Mouse (Mus musculus) MEL (cell line): ENCODE data around the gene Srcin1. TPM values are rescaled to one million over a fixed set of nuclear protein-coding genes. Genes with fewer than 3 reads are reported as not detected.

Experiments used
- DNase-seq: peaks from one replicate; pipeline ENCODE4 v3.0.0; 2011; ENCODE audit warnings: low read depth, low spot score
- H3K27ac ChIP-seq: 2 replicates; pipeline ENCODE4 v1.5.1; 2012; ENCODE audit warnings: low read depth, mild to moderate bottlenecking, control low read depth, low read length, moderate library complexity; ENCODE audit not compliant: control insufficient read depth
- H3K27me3 ChIP-seq, 2 experiments: fragments of 150-350 bp in 1 of 2; sonication (generic) in 1 of 2; 2 replicates each; pipeline ENCODE4 v1.6.1; 2012; ENCODE audit warnings: low read length in 2 of 2, mild to moderate bottlenecking in 2 of 2, improper control_type of control experiment in 1 of 2, moderate library complexity in 1 of 2; ENCODE audit not compliant: insufficient read depth in 2 of 2, control insufficient read depth in 1 of 2
- H3K36me3 ChIP-seq, 2 experiments: 2 replicates each; pipeline ENCODE4 v1.6.1; 2012 to 2014; ENCODE audit warnings: low read length in 2 of 2, improper control_type of control experiment in 1 of 2, inconsistent platforms in 1 of 2, mild to moderate bottlenecking in 1 of 2; ENCODE audit not compliant: insufficient read depth in 2 of 2, control insufficient read depth in 1 of 2
- H3K4me1 ChIP-seq, 2 experiments: fragments of 150-350 bp in 1 of 2; sonication (generic) in 1 of 2; 2 replicates each; pipeline ENCODE4 v1.6.1; 2012; ENCODE audit warnings: low read length in 2 of 2, improper control_type of control experiment in 1 of 2, mild to moderate bottlenecking in 1 of 2; ENCODE audit not compliant: insufficient read depth in 2 of 2, control insufficient read depth in 1 of 2
- H3K4me3 ChIP-seq, 2 experiments: fragments of 150-350 bp in 1 of 2; sonication (generic) in 1 of 2; 2 replicates each; pipeline ENCODE4 v1.5.1; 2012; ENCODE audit warnings: low read depth in 2 of 2, low read length in 2 of 2, mild to moderate bottlenecking in 2 of 2, moderate library complexity in 2 of 2, control low read depth in 1 of 2, improper control_type of control experiment in 1 of 2; ENCODE audit not compliant: control insufficient read depth in 1 of 2, insufficient read depth in 1 of 2
- H3K79me2 ChIP-seq: 2 replicates; pipeline ENCODE4 v1.6.1; 2012; ENCODE audit warnings: mild to moderate bottlenecking, low read length, moderate library complexity; ENCODE audit not compliant: control insufficient read depth, poor library complexity, insufficient read depth
- H3K9ac ChIP-seq: 2 replicates; pipeline ENCODE4 v1.6.1; 2012; ENCODE audit warnings: low read depth, mild to moderate bottlenecking, control low read depth, low read length, moderate library complexity; ENCODE audit not compliant: control insufficient read depth, poor library complexity, severe bottlenecking
- H3K9me3 ChIP-seq: fragments of 150-350 bp; sonication (generic); replicated peaks from 2 replicates; pipeline ENCODE4 v1.6.1; 2012; ENCODE audit warnings: mild to moderate bottlenecking, low read length, improper control_type of control experiment, moderate library complexity; ENCODE audit not compliant: insufficient read depth
- CHD2 ChIP-seq: IDR thresholded peaks from 2 replicates; pipeline ENCODE4 v1.6.1; 2011; ENCODE audit warnings: low read length, improper control_type of control experiment
- CTCF ChIP-seq, 3 experiments: IDR thresholded peaks in 2 of 3; conservative IDR thresholded peaks in 1 of 3; 2 replicates each; pipeline ENCODE4 v1.5.1; 2011 to 2012; ENCODE audit warnings: low read length in 3 of 3, low read depth in 2 of 3, mild to moderate bottlenecking in 2 of 3, improper control_type of control experiment in 1 of 3, inconsistent platforms in 1 of 3, mixed read lengths in 1 of 3, moderate library complexity in 1 of 3; ENCODE audit not compliant: control insufficient read depth in 1 of 3, insufficient read depth in 1 of 3, poor library complexity in 1 of 3, severe bottlenecking in 1 of 3
- ELF1 ChIP-seq: IDR thresholded peaks from 2 replicates; pipeline ENCODE4 v1.6.1; 2014; ENCODE audit warnings: low read depth, mild to moderate bottlenecking, inconsistent platforms, low read length, improper control_type of control experiment, moderate library complexity
- EP300 ChIP-seq, 2 experiments: IDR thresholded peaks; 2 replicates each; pipeline ENCODE4 v1.6.1; 2011; ENCODE audit warnings: improper control_type of control experiment in 2 of 2, low read length in 2 of 2, low read depth in 1 of 2, mild to moderate bottlenecking in 1 of 2
- ETS1 ChIP-seq: IDR thresholded peaks from 2 replicates; pipeline ENCODE4 v1.6.1; 2012; ENCODE audit warnings: low read depth, mild to moderate bottlenecking, inconsistent platforms, low read length, improper control_type of control experiment, moderate library complexity
- GABPA ChIP-seq: IDR thresholded peaks from 2 replicates; pipeline ENCODE4 v1.6.1; 2012; ENCODE audit warnings: low read depth, mild to moderate bottlenecking, inconsistent platforms, low read length, improper control_type of control experiment, moderate library complexity
- GATA1 ChIP-seq: IDR thresholded peaks from 2 replicates; pipeline ENCODE4 v1.6.1; 2011; ENCODE audit warnings: low read depth, low read length, improper control_type of control experiment
- HCFC1 ChIP-seq: IDR thresholded peaks from 2 replicates; pipeline ENCODE4 v1.6.1; 2012; ENCODE audit warnings: low read depth, mild to moderate bottlenecking, inconsistent platforms, low read length, improper control_type of control experiment, moderate library complexity
- JUND ChIP-seq: IDR thresholded peaks from 2 replicates; pipeline ENCODE4 v1.6.1; 2011; ENCODE audit warnings: low read depth, mild to moderate bottlenecking, improper control_type of control experiment, low read length
- MXI1 ChIP-seq: IDR thresholded peaks from 2 replicates; pipeline ENCODE4 v1.6.1; 2011; ENCODE audit warnings: mild to moderate bottlenecking, low read depth, low read length, improper control_type of control experiment
- MYB ChIP-seq: IDR thresholded peaks from 2 replicates; pipeline ENCODE4 v1.6.1; 2011; ENCODE audit warnings: mild to moderate bottlenecking, low read depth, low read length, improper control_type of control experiment
- POLR2AphosphoS2 ChIP-seq: IDR thresholded peaks from 2 replicates; pipeline ENCODE4 v1.6.1; 2011; ENCODE audit warnings: low read length, improper control_type of control experiment
- RCOR1 ChIP-seq: IDR thresholded peaks from 2 replicates; pipeline ENCODE4 v1.6.1; 2012; ENCODE audit warnings: low read depth, mild to moderate bottlenecking, inconsistent platforms, low read length, improper control_type of control experiment
- SIN3A ChIP-seq: IDR thresholded peaks from 2 replicates; pipeline ENCODE4 v1.6.1; 2012; ENCODE audit warnings: low read length, improper control_type of control experiment, inconsistent platforms
- TBP ChIP-seq: IDR thresholded peaks from 2 replicates; pipeline ENCODE4 v1.8.0; 2011; ENCODE audit warnings: low read depth, low read length, improper control_type of control experiment
- TCF12 ChIP-seq: IDR thresholded peaks from 2 replicates; pipeline ENCODE4 v1.6.1; 2014; ENCODE audit warnings: low read depth, mild to moderate bottlenecking, inconsistent platforms, low read length, improper control_type of control experiment, moderate library complexity
- UBTF ChIP-seq: IDR thresholded peaks from 2 replicates; pipeline ENCODE4 v1.6.1; 2012; ENCODE audit warnings: low read depth, mild to moderate bottlenecking, inconsistent platforms, low read length, improper control_type of control experiment, moderate library complexity, borderline replicate concordance; ENCODE audit not compliant: insufficient read depth
- polyA plus RNA-seq, 2 experiments: library from polyadenylated mRNA; stranded (reverse) in 1 of 2; unstranded in 1 of 2; fragments of >175 nt in 1 of 2; fragments of >200 nt in 1 of 2; gene quantifications; 2 replicates each; pipeline versions ENCODE4 v1.2.1 to v1.2.4; 2012; ENCODE audit warnings: low replicate concordance in 2 of 2, low read depth in 1 of 2; ENCODE audit not compliant: insufficient read length in 2 of 2, insufficient read depth in 1 of 2, missing spikeins in 1 of 2
- total RNA-seq: library from RNA; depleted of rRNA; stranded (reverse); fragments of 300-350 nt; gene quantifications from 2 replicates; pipeline ENCODE4 v1.2.3, GENCODE M21; 2012

Gene Srcin1
- total and polyA plus RNA-seq, 3 experiments: 0.04 to 0.10 TPM; not detected in 1

DNA sequence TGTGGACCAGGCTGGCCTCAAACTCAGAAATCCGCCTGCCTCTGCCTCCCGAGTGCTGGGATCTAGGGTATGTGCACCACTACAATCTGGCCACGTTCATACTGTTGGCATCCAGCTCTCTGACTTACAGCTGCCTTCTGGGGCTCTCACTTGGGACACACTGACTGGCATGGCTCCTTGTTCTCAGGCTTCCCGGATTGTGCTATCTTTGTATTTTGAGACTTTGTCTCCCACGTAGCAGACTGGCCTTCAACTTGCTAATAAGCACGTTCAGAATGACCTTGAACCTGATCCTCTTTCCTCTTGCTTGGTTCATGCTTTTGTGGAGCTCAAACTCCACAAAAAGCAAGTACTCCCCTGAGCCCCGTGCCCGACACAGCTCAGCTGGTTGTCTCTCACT is 90.3 kb downstream of the Srcin1 start:
- no peak overlapping the region for H3K27ac ChIP-seq
- no peaks in the 10 kb centered on the region for H3K79me2 ChIP-seq
- no peaks in the 10 kb centered on the region for H3K27me3 ChIP-seq
- H3K36me3 ChIP-seq: no peaks in the 10 kb centered on the region
- no peak overlapping the region for H3K9ac ChIP-seq
- H3K4me3 ChIP-seq: no peak overlapping the region
- no peaks in the 10 kb centered on the region for H3K4me1 ChIP-seq
- TF ChIP-seq CTCF (IDR thresholded peaks at IDR 0.05 in 2 of 3, conservative IDR thresholded peaks at IDR 0.05 in 1 of 3; ENCODE audit: control insufficient read depth in 1 of 3, insufficient read depth in 1 of 3, low read depth in 2 of 3, low read length in 3 of 3, poor library complexity in 1 of 3, severe bottlenecking in 1 of 3) (no peak), TCF12 (no peak), UBTF (no peak), HCFC1 (no peak), MYB (no peak), JUND (no peak), CHD2 (no peak), POLR2AphosphoS2 (no peak), TBP (no peak)
- no peaks in the 10 kb centered on the region for H3K9me3 ChIP-seq
- no peak for DNase-seq

DNA sequence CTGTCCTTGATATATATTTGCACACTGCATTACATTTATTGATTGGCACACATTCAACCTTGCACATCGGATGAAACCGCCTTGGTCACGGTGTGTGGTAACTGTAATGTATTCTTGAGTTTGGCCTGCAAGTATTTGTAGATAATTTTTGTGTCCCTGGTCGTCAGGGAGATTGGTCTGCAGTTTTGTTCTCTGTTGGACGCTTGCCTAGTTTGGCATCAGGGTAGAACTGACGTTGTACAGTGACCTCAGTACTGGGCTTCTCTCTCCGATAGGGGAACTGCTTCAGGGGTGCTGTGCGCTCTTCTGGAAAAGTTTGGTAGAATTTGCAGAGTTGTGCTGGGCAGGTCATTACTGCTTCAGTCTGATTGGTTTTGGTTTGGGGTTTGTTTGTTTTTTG is 96.2 kb downstream of the Srcin1 start:
- Histone ChIP-seq H3K9me3 (no peaks in the 10 kb centered on the region), H3K79me2 (no peaks in the 10 kb centered on the region), H3K27me3 (no peaks in the 10 kb centered on the region), H3K4me1 (peaks cover 7 to 25% of the 10 kb centered on the region in 2 experiments), H3K36me3 (peaks cover 0 to 17% of the 10 kb centered on the region in 2 experiments; a peak in 2 of 4 replicates), H3K4me3 (no peak overlapping the region), H3K9ac (no peak overlapping the region), H3K27ac (no peak overlapping the region)
- DNase-seq: peak; percentile 57
- TF ChIP-seq ETS1 (0 out of 2 replicates have a peak, but pooled peaks have one; percentile 9), UBTF (no peak)

DNA sequence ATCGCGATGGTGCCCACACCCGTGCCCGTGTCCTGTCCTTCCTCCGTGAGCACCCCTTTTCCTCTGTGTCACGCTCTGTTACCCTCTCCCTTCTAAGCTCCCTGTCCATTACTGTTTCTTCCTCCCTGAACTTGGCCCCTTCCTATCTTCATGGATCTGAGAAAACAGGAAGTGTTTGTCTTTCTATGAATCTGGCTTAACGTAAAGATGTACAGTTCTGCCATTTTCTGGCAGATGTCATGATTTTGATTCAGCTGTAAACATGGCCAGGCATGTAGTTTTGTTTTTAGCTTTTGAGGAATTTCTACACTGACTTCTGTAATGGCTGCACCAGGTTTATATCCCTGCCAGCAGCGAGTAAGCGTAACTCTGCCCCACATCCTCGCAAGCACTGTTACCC is 96.9 kb downstream of the Srcin1 start:
- H3K79me2 ChIP-seq: no peaks in the 10 kb centered on the region
- no peaks in the 10 kb centered on the region for H3K27me3 ChIP-seq
- no peak overlapping the region for H3K9ac ChIP-seq
- H3K27ac ChIP-seq: peak overlapping the region; percentile 25
- peak; percentile 75 for DNase-seq
- H3K4me3 ChIP-seq: no peak overlapping the region
- H3K36me3 ChIP-seq: peaks cover 0 to 17% of the 10 kb centered on the region in 2 experiments; a peak in 2 of 4 replicates
- H3K4me1 ChIP-seq: peaks cover 7 to 25% of the 10 kb centered on the region in 2 experiments
- TF ChIP-seq SIN3A (peak; percentile 67; the same call in 1 of the 2 replicates), ETS1 (peak; percentile 59), GATA1 (peak; percentile 73), RCOR1 (peak; percentile 94), JUND (no peak), MXI1 (0 out of 2 replicates have a peak, but pooled peaks have one; percentile 39), GABPA (no peak), EP300 (IDR thresholded peaks at IDR 0.05; ENCODE audit: low read depth in 1 of 2, low read length in 2 of 2) (peak; percentile 63 to 66; a peak in 3 of 4 replicates), ELF1 (no peak; the same call in 1 of the 2 replicates)
- H3K9me3 ChIP-seq: no peaks in the 10 kb centered on the region
